Comparison of ENCODE assay signal across 18 mouse cellular contexts in the genomic region with DNA sequence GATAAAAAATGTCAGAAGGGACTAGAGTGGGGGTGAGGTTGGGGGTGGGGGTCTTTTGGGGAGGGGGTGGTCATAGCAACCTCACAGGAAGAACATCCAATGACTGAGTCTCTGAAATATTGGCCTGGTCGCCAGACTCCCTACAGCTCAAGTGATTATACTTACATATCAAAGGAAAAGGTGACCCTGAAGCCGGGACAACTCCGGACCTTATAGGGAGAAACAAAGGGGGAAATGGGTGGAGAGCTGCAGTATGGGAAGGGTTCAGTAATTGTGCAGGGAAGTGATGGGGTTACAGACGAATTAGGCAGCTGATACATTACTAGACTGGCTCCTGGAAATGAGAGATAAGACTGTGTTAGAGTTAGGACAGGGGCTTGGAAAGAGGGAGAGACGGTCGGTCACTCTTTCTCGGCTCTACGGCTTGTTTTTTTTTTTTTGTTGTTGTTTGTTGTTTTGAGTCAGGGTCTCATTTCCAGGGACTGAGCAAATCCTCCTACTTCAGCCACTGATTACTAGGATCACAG.
DNase-seq lines count a peak whose midpoint lies in the region; ATAC-seq and TF ChIP-seq lines count a peak whose summit lies in the region.
"Had no signal": no experiment of that assay in that cellular context is flagged by ENCODE, and none has a peak within 500 bp of the region (broad histone marks: within the 10 kb centered on the region; RNA-seq: fewer than 3 reads in every experiment).

No protein-coding gene starts in this region.

- no peaks in the 10 kb centered on the region for H3K27me3 ChIP-seq in heart, embryonic 10.5 days (ENCODE audit: insufficient read depth, poor library complexity, severe bottlenecking)
- H3K27me3 ChIP-seq in heart, embryonic 11.5 days (ENCODE audit: control insufficient read depth, insufficient read depth, low read length), result no peaks in the 10 kb centered on the region
- H3K27me3 ChIP-seq in ES-Bruce4 (ENCODE audit: control insufficient read depth, insufficient read depth, low read length, poor library complexity, severe bottlenecking), result no peaks in the 10 kb centered on the region
- no peaks in the 10 kb centered on the region for H3K27me3 ChIP-seq in liver, embryonic 15.5 days
- H3K27me3 ChIP-seq in neural tube, embryonic 15.5 days (replicated peaks), result no peaks in the 10 kb centered on the region
- H3K27me3 ChIP-seq: CH12.LX; heart, embryonic 12.5 days; limb, embryonic 13.5 days had no signal

- no peaks in the 10 kb centered on the region for H3K36me3 ChIP-seq in heart, embryonic 10.5 days
- no peaks in the 10 kb centered on the region for H3K36me3 ChIP-seq in heart, embryonic 11.5 days (ENCODE audit: control insufficient read depth, insufficient read depth, low read length)
- H3K36me3 ChIP-seq in ES-Bruce4 (ENCODE audit: control insufficient read depth, insufficient read depth, low read length, poor library complexity, severe bottlenecking), result no peaks in the 10 kb centered on the region
- no peaks in the 10 kb centered on the region for H3K36me3 ChIP-seq in liver, embryonic 15.5 days (replicated peaks)
- no peaks in the 10 kb centered on the region for H3K36me3 ChIP-seq in neural tube, embryonic 15.5 days
- H3K36me3 ChIP-seq: heart, embryonic 12.5 days; limb, embryonic 13.5 days had no signal

- no peak for TF ChIP-seq CTCF in ES-Bruce4 (IDR thresholded peaks at IDR 0.05; ENCODE audit: low read depth, low read length)

- H3K9me3 ChIP-seq in heart, embryonic 10.5 days, result no peaks in the 10 kb centered on the region
- no peaks in the 10 kb centered on the region for H3K9me3 ChIP-seq in heart, embryonic 11.5 days (replicated peaks; ENCODE audit: control insufficient read depth, low read length)
- H3K9me3 ChIP-seq in ES-Bruce4 (replicated peaks; ENCODE audit: control insufficient read depth, insufficient read depth, low read length, poor library complexity, severe bottlenecking), result no peaks in the 10 kb centered on the region
- H3K9me3 ChIP-seq in liver, embryonic 15.5 days (replicated peaks), result no peaks in the 10 kb centered on the region
- no peaks in the 10 kb centered on the region for H3K9me3 ChIP-seq in neural tube, embryonic 15.5 days (replicated peaks)
- H3K9me3 ChIP-seq: heart, embryonic 12.5 days; limb, embryonic 13.5 days had no signal

- no peak for ATAC-seq in heart, embryonic 11.5 days (replicated peaks; ENCODE audit: insufficient number of reproducible peaks, low FRiP score, low TSS enrichment)
- ATAC-seq in liver, embryonic 15.5 days (ENCODE audit: insufficient read depth), result peak; percentile 60
- no peak for ATAC-seq in neural tube, embryonic 15.5 days (ENCODE audit: low FRiP score)
- ATAC-seq: hindbrain, postnatal 0 days had no signal

- WGBS in heart, embryonic 10.5 days, result 34% methylated on average over 8 of the region's 8 CpGs
- WGBS in heart, embryonic 11.5 days (ENCODE audit: insufficient replicate concordance), result 38% methylated on average over 8 of the region's 8 CpGs
- 27% methylated on average over 8 of the region's 8 CpGs for WGBS in liver, embryonic 15.5 days (ENCODE audit: insufficient replicate concordance)
- WGBS in neural tube, embryonic 15.5 days, result 54% methylated on average over 8 of the region's 8 CpGs

- TF ChIP-seq EP300 in ES-Bruce4 (IDR thresholded peaks at IDR 0.05; ENCODE audit: insufficient read depth, low read depth, low read length), result no peak

- no peak overlapping the region for H3K9ac ChIP-seq in heart, embryonic 11.5 days (ENCODE audit: low read depth, low read length)
- H3K9ac ChIP-seq in ES-Bruce4 (ENCODE audit: low read depth, poor library complexity, severe bottlenecking), result peak overlapping the region; percentile 32; the same call in 1 of the 2 replicates
- H3K9ac ChIP-seq in liver, embryonic 15.5 days, result peak overlapping the region; percentile 47
- no peak overlapping the region for H3K9ac ChIP-seq in neural tube, embryonic 15.5 days (replicated peaks)
- H3K9ac ChIP-seq: heart, embryonic 12.5 days; limb, embryonic 13.5 days had no signal

- peaks cover 33% of the 10 kb centered on the region for H3K4me1 ChIP-seq in heart, embryonic 10.5 days
- H3K4me1 ChIP-seq in heart, embryonic 11.5 days (ENCODE audit: control insufficient read depth, insufficient read depth, low read length), result peaks cover 13% of the 10 kb centered on the region
- H3K4me1 ChIP-seq in ES-Bruce4 (ENCODE audit: control insufficient read depth, insufficient read depth, low read length), result peaks cover 13% of the 10 kb centered on the region
- peaks cover 87% of the 10 kb centered on the region for H3K4me1 ChIP-seq in liver, embryonic 15.5 days (replicated peaks)
- H3K4me1 ChIP-seq in neural tube, embryonic 15.5 days, result peaks cover 13% of the 10 kb centered on the region

- no peak overlapping the region for H3K4me2 ChIP-seq in heart, embryonic 11.5 days
- peak overlapping the region; percentile 50 for H3K4me2 ChIP-seq in liver, embryonic 15.5 days
- no peak overlapping the region for H3K4me2 ChIP-seq in neural tube, embryonic 15.5 days
- H3K4me2 ChIP-seq: heart, embryonic 12.5 days; limb, embryonic 13.5 days had no signal

- no peak for TF ChIP-seq POLR2A in ES-Bruce4 (IDR thresholded peaks at IDR 0.05; ENCODE audit: insufficient read depth, low read length)

- no peak overlapping the region for H3K4me3 ChIP-seq in heart, embryonic 10.5 days
- no peak overlapping the region for H3K4me3 ChIP-seq in heart, embryonic 11.5 days (ENCODE audit: low read depth, low read length)
- no peak overlapping the region for H3K4me3 ChIP-seq in ES-Bruce4 (ENCODE audit: low read depth, low read length)
- no peak overlapping the region for H3K4me3 ChIP-seq in liver, embryonic 15.5 days (replicated peaks)
- H3K4me3 ChIP-seq in neural tube, embryonic 15.5 days (replicated peaks), result no peak overlapping the region
- H3K4me3 ChIP-seq: heart, embryonic 12.5 days; layer of hippocampus, adult 2 months; limb, embryonic 13.5 days had no signal

- peak overlapping the region; percentile 42; the same call in 1 of the 2 replicates for H3K27ac ChIP-seq in heart, embryonic 10.5 days
- no peak overlapping the region for H3K27ac ChIP-seq in heart, embryonic 11.5 days (ENCODE audit: low read depth, low read length)
- peak overlapping the region; percentile 33; the same call in 1 of the 2 replicates for H3K27ac ChIP-seq in ES-Bruce4 (ENCODE audit: insufficient read depth, low read length)
- peak overlapping the region; percentile 93 for H3K27ac ChIP-seq in liver, embryonic 15.5 days (replicated peaks)
- H3K27ac ChIP-seq in neural tube, embryonic 15.5 days (replicated peaks), result no peak overlapping the region
- H3K27ac ChIP-seq: hindbrain, postnatal 0 days; layer of hippocampus, adult 2 months; limb, embryonic 13.5 days had no signal

- no peak for DNase-seq in heart, embryonic 10.5 days (ENCODE audit: low spot score)
- peak; percentile 61 for DNase-seq in c-Kit-positive CD71-positive TER-119-positive erythroid progenitor cells, embryonic 14.5 days (ENCODE audit: low spot score)
- DNase-seq in right cerebral cortex, postnatal 4 days, result no peak
- DNase-seq in Muller cell, postnatal 12 days (ENCODE audit: inconsistent ontology term), result no peak
- DNase-seq: adrenal gland, postnatal 14 days; cerebellum, adult 9-11 months; gastrocnemius, postnatal 25 days; heart, postnatal 4 days; kidney, adult 2 months had no signal

Comparison
In these comparisons a context has a peak if more than half of its experiments do, and no peak if none do; other contexts are left out.
1. H3K27ac ChIP-seq: peak in heart, embryonic 10.5 days (single experiment), ES-Bruce4 (single experiment) and liver, embryonic 15.5 days (single experiment); none in heart, embryonic 11.5 days (single experiment) and neural tube, embryonic 15.5 days (single experiment).
2. H3K9ac ChIP-seq: peak in ES-Bruce4 (single experiment) and liver, embryonic 15.5 days (single experiment); none in heart, embryonic 11.5 days (single experiment) and neural tube, embryonic 15.5 days (single experiment).